Mouse (Mus musculus) embryonic fibroblast, embryonic 13.5 days (primary cell): ENCODE results near the gene Cpne9.

Experiments used
- CTCF ChIP-seq: IDR thresholded peaks from 2 replicates; pipeline ENCODE4 v1.5.1; 2011; ENCODE audit warnings: mild to moderate bottlenecking, control low read depth, low read length, moderate library complexity, borderline replicate concordance; ENCODE audit not compliant: insufficient read depth
- POLR2A ChIP-seq: IDR thresholded peaks from 2 replicates; pipeline ENCODE4 v1.6.1; 2011; ENCODE audit warnings: low read depth, mild to moderate bottlenecking, control low read depth, low read length, moderate library complexity

DNA sequence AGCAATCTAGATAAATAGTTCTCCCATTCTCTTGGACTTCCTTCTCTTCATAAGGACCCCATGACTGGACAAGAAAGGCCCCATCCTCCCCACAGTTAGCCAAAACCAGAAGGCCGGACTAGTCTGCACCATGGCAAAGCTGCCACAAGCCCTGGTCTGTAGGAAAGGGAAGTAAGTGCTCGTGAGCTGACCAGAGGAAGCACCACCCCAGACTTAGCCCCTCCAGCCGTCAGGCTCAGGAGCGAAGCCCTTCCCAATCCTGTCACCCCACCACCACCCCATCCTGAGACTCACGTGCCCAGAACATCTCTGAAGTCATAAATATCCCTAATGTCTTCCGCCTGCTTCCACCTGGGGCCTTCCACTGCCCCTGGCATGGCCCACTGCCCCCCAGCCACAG lies 59.5 kb downstream of the Cpne9 start:
- TF ChIP-seq POLR2A (no peak), CTCF (no peak)
